Mouse (Mus musculus) midbrain, postnatal 0 days (tissue): ENCODE measurements around the gene Sema3a. TPM values are rescaled to one million over a fixed set of nuclear protein-coding genes. Genes with fewer than 3 reads are reported as not detected.

Experiments
- ATAC-seq: fragments of 200-750 bp; cut with Nextera tagmentation; 2 replicates; pipeline ENCODE4 v1.8.0; 2017; ENCODE audit warnings: moderate number of reproducible peaks, mild to moderate bottlenecking, moderate TSS enrichment, moderate library complexity; ENCODE audit not compliant: low FRiP score
- DNase-seq: peaks from one replicate; pipeline ENCODE4 v3.0.0-alpha.2; 2015; ENCODE audit warnings: low spot score
- H3K27ac ChIP-seq: fragments of 300-500 bp; sonication (generic); 2 replicates; pipeline ENCODE4 v1.5.1; 2014; ENCODE audit warnings: low read depth, mild to moderate bottlenecking, low read length, mixed read lengths
- H3K27me3 ChIP-seq: fragments of 300-500 bp; sonication (generic); 2 replicates; pipeline ENCODE4 v1.6.1; 2014; ENCODE audit warnings: low read length, control low read depth, mixed read lengths; ENCODE audit not compliant: insufficient read depth
- H3K36me3 ChIP-seq: fragments of 300-500 bp; sonication (generic); 2 replicates; pipeline ENCODE4 v1.6.1; 2014; ENCODE audit warnings: low read length, control low read depth, mixed read lengths; ENCODE audit not compliant: insufficient read depth
- H3K4me1 ChIP-seq: fragments of 300-500 bp; sonication (generic); 2 replicates; pipeline ENCODE4 v1.6.1; 2014; ENCODE audit warnings: mild to moderate bottlenecking, control low read depth, antibody characterized with exemption, low read length, mixed read lengths; ENCODE audit not compliant: insufficient read depth
- H3K4me2 ChIP-seq: fragments of 300-500 bp; sonication (generic); 2 replicates; pipeline ENCODE4 v1.6.1; 2014; ENCODE audit warnings: low read depth, mild to moderate bottlenecking, low read length, mixed read lengths; ENCODE audit not compliant: poor library complexity, severe bottlenecking
- H3K4me3 ChIP-seq: fragments of 300-500 bp; sonication (generic); 2 replicates; pipeline ENCODE4 v1.5.1; 2014; ENCODE audit warnings: low read depth, mild to moderate bottlenecking, low read length, moderate library complexity
- H3K9ac ChIP-seq: fragments of 300-500 bp; sonication (generic); replicated peaks from 2 replicates; pipeline ENCODE4 v1.6.1; 2014; ENCODE audit warnings: mild to moderate bottlenecking, low read length, moderate library complexity, mixed read lengths; ENCODE audit not compliant: poor library complexity, severe bottlenecking
- H3K9me3 ChIP-seq: fragments of 300-500 bp; sonication (generic); 2 replicates; pipeline ENCODE4 v1.6.1; 2016; ENCODE audit warnings: low read length, control low read depth
- CTCF ChIP-seq: IDR thresholded peaks from 2 replicates; pipeline ENCODE4 v1.5.1; 2016; ENCODE audit warnings: antibody characterized with exemption, mild to moderate bottlenecking
- WGBS: fragments of 180-500 bp; shearing (Covaris S2); extraction: QIAGEN DNeasy Blood & Tissue Kit; methylation state at CpG from one replicate; pipeline ENCODE4 v1.1.7; 2014; 5-methylcytosine and 5-hydroxymethylcytosine counted together
- polyA plus RNA-seq: library from polyadenylated mRNA; unstranded; fragments of >200 nt; fragmentation: Nextera tagmentation; extraction: Ambion mirVana; gene quantifications from 2 replicates; pipeline ENCODE4 v1.2.1, GENCODE M21; 2015
- total RNA-seq: library from RNA; depleted of rRNA; stranded (reverse); fragments of >200 nt; gene quantifications from 2 replicates; pipeline ENCODE4 v1.2.3, GENCODE M21; 2014; rRNA removed

Sema3a gene
- total RNA-seq: 12.1 and 13.7 TPM in 2 replicates
- polyA plus RNA-seq: 4.4 and 4.8 TPM in 2 replicates

- peak; percentile 19 for DNase-seq
- no peak for TF ChIP-seq CTCF
- ATAC-seq: peak; percentile 41; the same call in 1 of the 2 replicates
- Histone ChIP-seq H3K27me3 (no peaks in the 10 kb centered on the region), H3K27ac (no peak within 1 kb of the TSS), H3K4me2 (peak within 1 kb of the TSS; percentile 30), H3K4me1 (no peaks in the 10 kb centered on the region), H3K9me3 (no peaks in the 10 kb centered on the region), H3K4me3 (0 out of 2 replicates have a peak within 1 kb of the TSS, but pooled peaks have one; percentile 10), H3K36me3 (no peaks in the 10 kb centered on the region), H3K9ac (no peak within 1 kb of the TSS)
- 54% methylated on average over 13 of the region's 13 CpGs for WGBS
Measured at GRCm38 (mm10) chr5:13125241-13125692, at the start of gene Sema3a. Gene Sema3a (plus strand): TSS chr5:13125414.

GRCm38 (mm10) chr5:13084777-13085439, 40.3 kb upstream of the Sema3a start:
- no peak for TF ChIP-seq CTCF
- Histone ChIP-seq H3K36me3 (no peaks in the 10 kb centered on the region), H3K4me3 (no peak overlapping the region), H3K9me3 (no peaks in the 10 kb centered on the region), H3K27me3 (no peaks in the 10 kb centered on the region), H3K27ac (no peak overlapping the region), H3K4me2 (no peak overlapping the region), H3K4me1 (no peaks in the 10 kb centered on the region), H3K9ac (no peak overlapping the region)
- 85% methylated on average over 6 of the region's 6 CpGs for WGBS
- ATAC-seq (no peak), DNase-seq (no peak)

DNA sequence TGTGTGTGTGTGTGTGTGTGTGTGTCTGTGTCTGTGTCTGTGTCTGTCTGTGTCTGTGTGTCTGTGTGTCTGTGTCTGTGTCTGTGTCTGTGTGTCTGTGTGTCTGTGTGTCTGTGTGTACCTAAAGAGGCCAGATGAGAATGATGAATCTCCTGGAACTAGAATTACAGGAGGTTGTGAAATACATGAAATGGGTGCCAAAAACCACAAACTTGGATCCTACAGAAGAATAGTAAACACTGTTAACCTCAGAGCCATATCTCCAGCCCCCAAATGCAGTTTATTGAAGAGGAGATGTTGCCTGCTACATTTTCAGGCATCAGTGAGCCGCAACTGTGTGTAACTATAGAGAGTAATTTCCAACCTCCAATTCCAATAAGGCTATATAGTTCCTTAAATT, 34.8 kb upstream of the Sema3a start:
- H3K36me3 ChIP-seq: no peaks in the 10 kb centered on the region
- no peak for DNase-seq
- no peak overlapping the region for H3K9ac ChIP-seq
- H3K27ac ChIP-seq: no peak overlapping the region
- no peaks in the 10 kb centered on the region for H3K9me3 ChIP-seq
- H3K4me2 ChIP-seq: no peak overlapping the region
- 100% methylated on average over 1 of the region's 1 CpGs for WGBS
- TF ChIP-seq CTCF: no peak
- ATAC-seq: no peak
- H3K4me1 ChIP-seq: no peaks in the 10 kb centered on the region
- no peaks in the 10 kb centered on the region for H3K27me3 ChIP-seq
- H3K4me3 ChIP-seq: no peak overlapping the region

- no peak overlapping the region for H3K9ac ChIP-seq
- no peaks in the 10 kb centered on the region for H3K36me3 ChIP-seq
- DNase-seq (no peak), ATAC-seq (no peak)
- TF ChIP-seq CTCF: no peak
- no peak overlapping the region for H3K4me2 ChIP-seq
- H3K4me3 ChIP-seq: no peak overlapping the region
- no peak overlapping the region for H3K27ac ChIP-seq
- no peaks in the 10 kb centered on the region for H3K27me3 ChIP-seq
- WGBS: 63% methylated on average over 2 of the region's 2 CpGs
- no peaks in the 10 kb centered on the region for H3K4me1 ChIP-seq
- no peaks in the 10 kb centered on the region for H3K9me3 ChIP-seq
Measured at GRCm38 (mm10) chr5:13109522-13109921, 15.7 kb upstream of the Sema3a start.

DNA sequence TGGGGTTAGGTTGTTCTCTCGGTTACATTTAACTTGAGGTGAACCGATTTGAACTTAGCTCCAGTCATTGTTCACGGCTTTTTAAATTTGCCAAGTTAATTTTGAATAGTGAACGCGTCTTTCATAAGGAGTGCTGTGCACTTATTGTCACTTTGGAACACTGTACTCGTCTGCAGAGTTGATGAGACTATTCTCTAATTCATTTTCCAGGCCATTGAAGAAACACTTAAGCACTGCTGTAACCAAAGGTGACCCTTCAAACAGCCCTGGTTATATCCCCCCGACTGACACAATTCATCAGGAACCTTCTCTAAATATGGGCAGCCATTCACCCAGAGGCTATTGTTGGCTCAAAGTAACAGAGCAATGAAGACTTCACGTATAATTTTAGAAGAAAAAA, 8.0 kb upstream of the Sema3a start:
- H3K27ac ChIP-seq: no peak overlapping the region
- no peaks in the 10 kb centered on the region for H3K9me3 ChIP-seq
- no peak overlapping the region for H3K4me2 ChIP-seq
- no peaks in the 10 kb centered on the region for H3K36me3 ChIP-seq
- no peak overlapping the region for H3K4me3 ChIP-seq
- DNase-seq: no peak
- H3K27me3 ChIP-seq: no peaks in the 10 kb centered on the region
- ATAC-seq: no peak
- no peak overlapping the region for H3K9ac ChIP-seq
- no peak for TF ChIP-seq CTCF
- H3K4me1 ChIP-seq: no peaks in the 10 kb centered on the region
- 73% methylated on average over 8 of the region's 8 CpGs for WGBS

- 0 out of 2 replicates have a peak overlapping the region, but pooled peaks have one; percentile 10 for H3K4me3 ChIP-seq
- H3K27ac ChIP-seq: no peak overlapping the region
- no peak for TF ChIP-seq CTCF
- no peaks in the 10 kb centered on the region for H3K4me1 ChIP-seq
- peak; percentile 41; the same call in 1 of the 2 replicates for ATAC-seq
- DNase-seq: no peak
- WGBS: 49% methylated on average over 9 of the region's 9 CpGs
- peak overlapping the region; percentile 30 for H3K4me2 ChIP-seq
- no peaks in the 10 kb centered on the region for H3K27me3 ChIP-seq
- H3K36me3 ChIP-seq: no peaks in the 10 kb centered on the region
- no peaks in the 10 kb centered on the region for H3K9me3 ChIP-seq
- no peak overlapping the region for H3K9ac ChIP-seq
Measured at GRCm38 (mm10) chr5:13125757-13126156, 543 bp downstream of the Sema3a start.
